In the genomic region with DNA sequence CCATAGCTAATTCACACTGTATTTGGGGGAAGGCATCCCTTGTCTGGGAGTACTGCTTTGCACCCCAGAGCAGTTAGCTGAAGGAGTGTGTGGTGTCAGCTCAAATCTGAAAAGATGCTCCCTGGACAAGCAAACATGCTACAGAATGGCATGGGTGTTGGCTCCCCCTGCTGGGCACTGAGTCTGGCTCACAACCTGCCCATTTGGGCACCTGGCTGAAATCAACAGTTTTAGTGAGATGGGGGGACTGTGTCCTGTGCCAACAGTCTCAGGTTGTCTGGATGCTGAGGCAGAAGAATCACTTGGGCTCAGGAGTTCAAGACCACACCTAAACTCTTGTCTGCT, we compare ENCODE assay signal across 9 mouse cellular contexts. TPM values are rescaled to one million over a fixed set of nuclear protein-coding genes. Genes with fewer than 3 reads are reported as not detected.
DNase-seq lines count a peak whose midpoint lies in the region; ATAC-seq and TF ChIP-seq lines count a peak whose summit lies in the region.
"Had no signal": no experiment of that assay in that cellular context is flagged by ENCODE, and none has a peak within 500 bp of the region (broad histone marks: within the 10 kb centered on the region; RNA-seq: fewer than 3 reads in every experiment).

No protein-coding gene starts in this region.

- H3K4me1 ChIP-seq in ES-E14 (ENCODE audit: control insufficient read depth in 2 of 2, insufficient read depth in 2 of 2, low read length in 2 of 2, poor library complexity in 1 of 2): peaks cover 0 to 17% of the 10 kb centered on the region in 2 experiments; a peak in 1 of 4 replicates
- H3K4me1 ChIP-seq in bone marrow macrophage, adult 2 months (ENCODE audit: control insufficient read depth, insufficient read depth, low read length): peaks cover 3% of the 10 kb centered on the region
- H3K4me1 ChIP-seq in hindbrain, embryonic 13.5 days (replicated peaks): no peaks in the 10 kb centered on the region
- H3K4me1 ChIP-seq: limb, embryonic 15.5 days had no signal

- H3K9ac ChIP-seq in ES-E14 (ENCODE audit: insufficient read depth, low read depth, low read length, poor library complexity, severe bottlenecking): no peak overlapping the region
- H3K9ac ChIP-seq in hindbrain, embryonic 13.5 days: no peak overlapping the region
- H3K9ac ChIP-seq: limb, embryonic 15.5 days had no signal

- peak; percentile 91 for TF ChIP-seq CTCF in bone marrow macrophage, adult 2 months (IDR thresholded peaks at IDR 0.05; ENCODE audit: low read depth, low read length)

- no peaks in the 10 kb centered on the region for H3K36me3 ChIP-seq in ES-E14 (ENCODE audit: control insufficient read depth, insufficient read depth, low read length, poor library complexity, severe bottlenecking)
- no peaks in the 10 kb centered on the region for H3K36me3 ChIP-seq in hindbrain, embryonic 13.5 days
- H3K36me3 ChIP-seq: limb, embryonic 15.5 days had no signal

- no peaks in the 10 kb centered on the region for H3K9me3 ChIP-seq in ES-E14 (ENCODE audit: control insufficient read depth, insufficient read depth, low read depth, low read length)
- H3K9me3 ChIP-seq in hindbrain, embryonic 13.5 days: no peaks in the 10 kb centered on the region
- H3K9me3 ChIP-seq: limb, embryonic 15.5 days had no signal

- no peak overlapping the region for H3K27ac ChIP-seq in ES-E14 (ENCODE audit: insufficient read depth, low read depth, low read length, poor library complexity, severe bottlenecking)
- no peak overlapping the region for H3K27ac ChIP-seq in bone marrow macrophage, adult 2 months (ENCODE audit: insufficient read depth, low read depth, low read length)
- no peak overlapping the region for H3K27ac ChIP-seq in hindbrain, embryonic 13.5 days
- H3K27ac ChIP-seq: limb, embryonic 15.5 days had no signal

- in situ Hi-C loops in ES-E14 (cut with MboI; ENCODE audit: low sequenced_read_pairs in 2 of 2, unreplicated experiment in 2 of 2): no loop called here

- TF ChIP-seq POLR2A in bone marrow macrophage, adult 2 months (IDR thresholded peaks at IDR 0.05; ENCODE audit: borderline replicate concordance, low read depth, low read length): no peak

- H3K4me3 ChIP-seq in ES-E14 (ENCODE audit: insufficient read depth in 1 of 2, low read depth in 1 of 2, low read length in 2 of 2, poor library complexity in 1 of 2, severe bottlenecking in 1 of 2): no peak overlapping the region
- H3K4me3 ChIP-seq in bone marrow macrophage, adult 2 months (ENCODE audit: insufficient read depth, low read length): no peak overlapping the region
- H3K4me3 ChIP-seq in hindbrain, embryonic 13.5 days: no peak overlapping the region

- peak overlapping the region; percentile 50; the same call in 1 of the 2 replicates for H3K4me2 ChIP-seq in hindbrain, embryonic 13.5 days

- 0 out of 2 replicates have a peak, but pooled peaks cover 4% of the 10 kb centered on the region for H3K27me3 ChIP-seq in hindbrain, embryonic 13.5 days

- DNase-seq in ES-E14 (ENCODE audit: low read depth, low spot score): peak; percentile 65
- peak; percentile 70 to 77 for DNase-seq in layer of hippocampus, postnatal 14 days (ENCODE audit: low spot score in 2 of 2)
- DNase-seq in lung, postnatal 25 days (ENCODE audit: low spot score): peak; percentile 78
- peak; percentile 46 for DNase-seq in retina, postnatal 7 days (ENCODE audit: low read depth, low spot score)
- DNase-seq in thymus, postnatal 4 days: peak; percentile 87

- ATAC-seq in erythroblast, adult 5-6 weeks (replicated peaks; ENCODE audit: low FRiP score, poor library complexity, severe bottlenecking): 0 out of 2 replicates have a peak, but pooled peaks have one; percentile 25
- ATAC-seq in hindbrain, embryonic 13.5 days (ENCODE audit: low FRiP score): peak; percentile 72

TF ChIP-seq in ES-E14, 5 proteins besides CTCF, POLR2A, EP300 and RAD21:
- TF ChIP-seq ZNF384 (IDR thresholded peaks at IDR 0.05; ENCODE audit: low read depth, low read length) (no peak), HCFC1 (IDR thresholded peaks at IDR 0.05; ENCODE audit: borderline replicate concordance, insufficient read depth, low read length) (no peak), ZC3H11A (IDR thresholded peaks at IDR 0.05; ENCODE audit: borderline replicate concordance, low read depth, low read length) (no peak), CHD2 (IDR thresholded peaks at IDR 0.05; ENCODE audit: low read depth, low read length) (no peak), MAFK (IDR thresholded peaks at IDR 0.05; ENCODE audit: insufficient read depth, low read depth, low read length) (no peak)

RNA-seq across cellular contexts. Expression of a gene that starts 2.1 kb away (rescaled TPM):
- total RNA-seq in ES-E14 (2012; rRNA removed): 0.04 and 0.16 TPM in 2 replicates
- polyA plus RNA-seq in bone marrow macrophage, adult 2 months (2012; ENCODE audit: insufficient read depth, insufficient read length, missing spikeins): not detected in 2 replicates
- total RNA-seq in erythroblast, adult 5-6 weeks (2015; ENCODE audit: low replicate concordance): not detected in 2 replicates
- not detected in 2 replicates for total RNA-seq in erythroblast, adult 5-6 weeks (2017; ENCODE audit: low replicate concordance)
- polyA plus RNA-seq in hindbrain, embryonic 13.5 days (2015; fragmentation: Nextera tagmentation; extraction: Ambion mirVana): not detected in 2 replicates
- total RNA-seq in layer of hippocampus, postnatal 14 days (2021): not detected
- polyA plus RNA-seq: limb, embryonic 15.5 days had no signal

RNA-seq across cellular contexts. Expression of a gene that starts 3.3 kb away (rescaled TPM):
- 1.0 and 1.2 TPM in 2 replicates for total RNA-seq in ES-E14 (2012; rRNA removed)
- polyA plus RNA-seq in bone marrow macrophage, adult 2 months (2012; ENCODE audit: insufficient read depth, insufficient read length, missing spikeins): not detected in 2 replicates
- total RNA-seq in erythroblast, adult 5-6 weeks (2015; ENCODE audit: low replicate concordance): not detected in 2 replicates
- total RNA-seq in erythroblast, adult 5-6 weeks (2017; ENCODE audit: low replicate concordance): not detected in 2 replicates
- polyA plus RNA-seq in hindbrain, embryonic 13.5 days (2015; fragmentation: Nextera tagmentation; extraction: Ambion mirVana): 0.13 TPM in 1 of 2 replicates, not detected in the other
- total RNA-seq in layer of hippocampus, postnatal 14 days (2021): under 1 TPM; 0.24 to 0.32 TPM
- polyA plus RNA-seq: limb, embryonic 15.5 days had no signal

RNA-seq across cellular contexts. Expression of a gene that starts 20.9 kb away (rescaled TPM):
- total RNA-seq in ES-E14 (2012; rRNA removed): 0.16 and 0.45 TPM in 2 replicates
- 6.8 and 8.0 TPM in 2 replicates for polyA plus RNA-seq in bone marrow macrophage, adult 2 months (2012; ENCODE audit: insufficient read depth, insufficient read length, missing spikeins)
- 1.0 and 19.6 TPM in 2 replicates for total RNA-seq in erythroblast, adult 5-6 weeks (2015; ENCODE audit: low replicate concordance)
- 0.42 TPM in 1 of 2 replicates, not detected in the other for total RNA-seq in erythroblast, adult 5-6 weeks (2017; ENCODE audit: low replicate concordance)
- not detected in 2 replicates for polyA plus RNA-seq in hindbrain, embryonic 13.5 days (2015; fragmentation: Nextera tagmentation; extraction: Ambion mirVana)
- not detected for total RNA-seq in layer of hippocampus, postnatal 14 days (2021)

RNA-seq across cellular contexts. Expression of a gene that starts 35.7 kb away (rescaled TPM):
- not detected in 2 replicates for total RNA-seq in ES-E14 (2012; rRNA removed)
- not detected in 2 replicates for polyA plus RNA-seq in bone marrow macrophage, adult 2 months (2012; ENCODE audit: insufficient read depth, insufficient read length, missing spikeins)
- total RNA-seq in erythroblast, adult 5-6 weeks (2015; ENCODE audit: low replicate concordance): 8.1 and 11.1 TPM in 2 replicates
- 10.6 and 12.3 TPM in 2 replicates for total RNA-seq in erythroblast, adult 5-6 weeks (2017; ENCODE audit: low replicate concordance)
- polyA plus RNA-seq in hindbrain, embryonic 13.5 days (2015; fragmentation: Nextera tagmentation; extraction: Ambion mirVana): 0.22 TPM in 1 of 2 replicates, not detected in the other
- not detected for total RNA-seq in layer of hippocampus, postnatal 14 days (2021)
- polyA plus RNA-seq: limb, embryonic 15.5 days had no signal

RNA-seq across cellular contexts. Expression of a gene that starts 55.4 kb away (rescaled TPM):
- total RNA-seq in ES-E14 (2012; rRNA removed): 0.22 and 0.37 TPM in 2 replicates
- 2.5 and 3.7 TPM in 2 replicates for polyA plus RNA-seq in bone marrow macrophage, adult 2 months (2012; ENCODE audit: insufficient read depth, insufficient read length, missing spikeins)
- not detected in 2 replicates for total RNA-seq in erythroblast, adult 5-6 weeks (2015; ENCODE audit: low replicate concordance)
- 0.70 TPM in 1 of 2 replicates, not detected in the other for total RNA-seq in erythroblast, adult 5-6 weeks (2017; ENCODE audit: low replicate concordance)
- polyA plus RNA-seq in hindbrain, embryonic 13.5 days (2015; fragmentation: Nextera tagmentation; extraction: Ambion mirVana): 1.7 and 1.9 TPM in 2 replicates
- total RNA-seq in layer of hippocampus, postnatal 14 days (2021): 100 to 1,000 TPM; 306 to 317 TPM
